Mouse (Mus musculus) neural tube, embryonic 15.5 days (tissue): Measurements from ENCODE around the gene Cnot3. TPM values are rescaled to one million over a fixed set of nuclear protein-coding genes. Genes with fewer than 3 reads are reported as not detected.
"Not testable (repeated sequence)": the region's sequence is repeated elsewhere in the genome, so short reads cannot be mapped to it uniquely, and the experiment has no call there.

Experiments used
- ATAC-seq: fragments of 200-750 bp; cut with Nextera tagmentation; 2 replicates; pipeline ENCODE4 v1.8.0; 2017; ENCODE audit warnings: mild to moderate bottlenecking, moderate TSS enrichment, moderate library complexity; ENCODE audit not compliant: low FRiP score
- H3K27ac ChIP-seq: fragments of 300-500 bp; sonication (generic); replicated peaks from 2 replicates; pipeline ENCODE4 v1.5.1; 2015; ENCODE audit warnings: mild to moderate bottlenecking, inconsistent platforms
- H3K27me3 ChIP-seq: fragments of 300-500 bp; sonication (generic); replicated peaks from 2 replicates; pipeline ENCODE4 v1.6.1; 2015; ENCODE audit warnings: inconsistent platforms
- H3K36me3 ChIP-seq: fragments of 300-500 bp; sonication (generic); 2 replicates; pipeline ENCODE4 v1.6.1; 2015; ENCODE audit warnings: inconsistent platforms
- H3K4me1 ChIP-seq: fragments of 300-500 bp; sonication (generic); 2 replicates; pipeline ENCODE4 v1.6.1; 2015; ENCODE audit warnings: inconsistent platforms
- H3K4me2 ChIP-seq: fragments of 300-500 bp; sonication (generic); 2 replicates; pipeline ENCODE4 v1.6.1; 2015; ENCODE audit warnings: inconsistent platforms, mild to moderate bottlenecking, moderate library complexity
- H3K4me3 ChIP-seq: fragments of 300-500 bp; sonication (generic); replicated peaks from 2 replicates; pipeline ENCODE4 v1.5.1; 2015; ENCODE audit warnings: mild to moderate bottlenecking, inconsistent platforms
- H3K9ac ChIP-seq: fragments of 300-500 bp; sonication (generic); replicated peaks from 2 replicates; pipeline ENCODE4 v1.6.1; 2015; ENCODE audit warnings: mild to moderate bottlenecking, inconsistent platforms
- H3K9me3 ChIP-seq: fragments of 300-500 bp; sonication (generic); replicated peaks from 2 replicates; pipeline ENCODE4 v1.6.1; 2016; ENCODE audit warnings: inconsistent platforms
- WGBS: fragments of 180-500 bp; shearing (Covaris S2); methylation state at CpG from one replicate; pipeline ENCODE4 v1.1.7; 2015; ENCODE audit warnings: mixed read lengths; 5-methylcytosine and 5-hydroxymethylcytosine counted together
- polyA plus RNA-seq: library from polyadenylated mRNA; unstranded; fragments of >200 nt; fragmentation: Nextera tagmentation; extraction: Ambion mirVana; gene quantifications from 2 replicates; pipeline ENCODE4 v1.2.1, GENCODE M21; 2015

The Cnot3 gene
- polyA plus RNA-seq, 1 experiment from 2014 or later = 36.4 TPM

DNA sequence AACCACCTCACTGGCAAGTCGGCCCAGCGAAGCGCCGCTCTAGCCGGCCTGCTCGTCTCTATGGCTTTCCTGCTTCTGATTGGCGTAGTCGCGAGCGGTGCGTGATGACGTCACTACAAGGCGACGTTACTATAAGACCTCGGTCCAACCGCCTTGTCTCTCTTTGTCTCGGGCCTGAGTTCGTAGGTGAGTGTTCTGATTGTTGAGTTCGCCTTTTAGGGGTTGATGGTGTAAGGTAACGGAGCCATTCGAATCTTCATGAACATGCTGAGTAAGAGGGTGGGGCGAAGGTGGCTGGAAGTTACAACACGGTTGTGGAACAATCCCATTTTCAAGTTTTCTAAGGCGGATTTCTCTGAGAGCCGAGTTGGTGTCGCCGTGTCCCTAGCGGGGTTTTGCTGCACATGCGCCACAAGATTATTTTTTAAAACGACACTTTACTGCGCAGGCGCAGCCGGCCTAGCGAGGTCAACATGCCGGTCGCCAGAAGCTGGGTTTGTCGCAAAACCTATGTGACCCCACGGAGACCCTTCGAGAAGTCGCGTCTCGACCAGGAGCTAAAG lies 58.9 kb downstream of the Cnot3 start, which contains the start of gene Rps9:
Gene Rps9, plus strand, starts transcription at position 115 of the 563 bp plus-strand sequence.
- peak; percentile 95 for ATAC-seq
- Histone ChIP-seq H3K27me3 (no peaks in the 10 kb centered on the region), H3K4me1 (peaks cover 23% of the 10 kb centered on the region), H3K36me3 (peaks cover 38% of the 10 kb centered on the region), H3K4me2 (peak within 1 kb of the TSS; percentile 78), H3K27ac (peak within 1 kb of the TSS; percentile 95), H3K9ac (peak within 1 kb of the TSS; percentile 74), H3K4me3 (peak within 1 kb of the TSS; percentile 77), H3K9me3 (no peaks in the 10 kb centered on the region)
- 1% methylated on average over 42 of the region's 42 CpGs for WGBS

GRCm38 (mm10) chr7:3704475-3704874 lies 59.4 kb downstream of the Cnot3 start:
- Histone ChIP-seq H3K9ac (peak overlapping the region; percentile 74), H3K4me3 (peak overlapping the region; percentile 77), H3K36me3 (peaks cover 38% of the 10 kb centered on the region), H3K27me3 (no peaks in the 10 kb centered on the region), H3K4me2 (peak overlapping the region; percentile 78), H3K9me3 (no peaks in the 10 kb centered on the region), H3K27ac (peak overlapping the region; percentile 95), H3K4me1 (peaks cover 23% of the 10 kb centered on the region)
- WGBS = 3% methylated on average over 20 of the region's 20 CpGs
- peak; percentile 73 for ATAC-seq

DNA sequence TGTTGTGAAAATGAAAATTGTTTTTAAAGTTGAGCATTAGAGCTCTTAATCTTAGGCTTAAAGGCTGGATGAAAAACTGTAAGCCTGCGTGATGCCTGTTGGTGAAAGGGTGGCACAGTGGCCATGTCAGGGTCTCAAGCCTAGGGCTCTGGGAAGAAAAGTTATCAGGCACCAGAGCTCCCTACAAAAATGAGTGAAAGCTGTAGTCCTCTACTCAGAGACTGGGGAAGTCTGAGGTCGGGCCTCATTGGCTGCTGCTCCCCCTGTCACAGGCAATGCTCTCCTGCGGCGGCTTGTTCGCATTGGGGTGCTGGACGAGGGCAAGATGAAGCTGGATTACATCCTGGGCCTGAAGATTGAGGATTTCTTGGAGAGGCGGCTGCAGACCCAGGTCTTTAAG lies 60.4 kb downstream of the Cnot3 start:
- Histone ChIP-seq H3K36me3 (peaks cover 32% of the 10 kb centered on the region), H3K4me3 (peak overlapping the region; percentile 77), H3K4me2 (peak overlapping the region; percentile 78), H3K9ac (peak overlapping the region; percentile 74), H3K4me1 (peaks cover 23% of the 10 kb centered on the region)
- H3K27ac ChIP-seq, H3K27me3 ChIP-seq, ATAC-seq, H3K9me3 ChIP-seq: not testable (repeated sequence)
- 5% methylated on average over 7 of the region's 7 CpGs for WGBS

DNA sequence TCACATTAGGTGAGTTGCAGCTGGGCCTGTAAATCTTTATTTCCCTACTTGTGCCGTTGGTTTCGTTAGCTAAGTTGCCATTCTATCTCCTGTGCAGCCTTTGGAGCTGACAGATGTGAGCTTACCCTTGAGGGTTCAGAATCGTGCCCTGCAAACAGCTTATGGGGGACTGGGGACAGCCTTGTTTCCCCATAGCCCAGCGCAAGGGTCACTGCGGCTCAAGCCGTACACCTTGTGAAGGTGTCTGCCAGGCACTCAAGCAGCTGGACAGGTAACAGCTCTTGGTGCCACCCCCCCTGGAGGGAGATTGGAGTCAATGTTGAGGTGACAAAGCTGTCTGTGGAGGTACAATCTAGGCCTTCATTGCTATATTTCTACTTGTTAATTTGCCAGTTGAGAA lies 60.8 kb downstream of the Cnot3 start:
- no peaks in the 10 kb centered on the region for H3K27me3 ChIP-seq
- H3K27ac ChIP-seq = no peak overlapping the region
- H3K4me1 ChIP-seq = peaks cover 23% of the 10 kb centered on the region
- H3K36me3 ChIP-seq = peaks cover 30% of the 10 kb centered on the region
- peak overlapping the region; percentile 78 for H3K4me2 ChIP-seq
- ATAC-seq = no peak
- no peaks in the 10 kb centered on the region for H3K9me3 ChIP-seq
- H3K9ac ChIP-seq = peak overlapping the region; percentile 74
- peak overlapping the region; percentile 77 for H3K4me3 ChIP-seq
- 33% methylated on average over 6 of the region's 6 CpGs for WGBS

DNA sequence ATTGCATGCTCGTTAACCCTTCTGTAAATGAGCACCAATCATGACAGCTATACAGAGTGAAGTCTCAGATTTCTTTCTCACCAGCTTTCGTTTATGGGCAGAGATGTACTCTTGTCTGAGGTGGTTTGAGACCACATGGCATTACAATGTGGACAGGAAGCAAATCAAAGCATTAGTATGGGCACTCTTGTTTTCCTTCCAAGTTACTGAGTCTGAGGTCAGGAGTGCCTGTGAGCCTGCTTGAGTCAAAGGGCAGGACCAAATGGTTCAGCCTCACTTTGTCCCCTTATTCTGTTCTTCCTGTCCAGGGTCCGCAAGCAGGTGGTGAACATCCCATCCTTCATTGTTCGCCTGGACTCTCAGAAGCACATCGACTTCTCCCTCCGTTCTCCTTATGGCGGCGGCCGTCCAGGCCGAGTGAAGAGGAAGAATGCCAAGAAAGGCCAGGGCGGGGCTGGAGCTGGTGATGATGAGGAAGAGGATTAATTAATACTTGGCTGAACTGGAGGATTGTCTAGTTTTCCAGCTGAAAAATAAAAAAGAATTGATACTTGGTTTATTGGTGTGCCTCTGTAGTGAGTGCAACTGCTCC lies 61.4 kb downstream of the Cnot3 start:
- Histone ChIP-seq H3K9ac (peak overlapping the region; percentile 74; the same call in 1 of the 2 replicates), H3K4me2 (peak overlapping the region; percentile 78), H3K9me3 (no peaks in the 10 kb centered on the region), H3K4me3 (peak overlapping the region; percentile 77), H3K4me1 (peaks cover 23% of the 10 kb centered on the region), H3K27me3 (no peaks in the 10 kb centered on the region), H3K36me3 (peaks cover 27% of the 10 kb centered on the region), H3K27ac (no peak overlapping the region)
- 50% methylated on average over 11 of the region's 11 CpGs for WGBS
- no peak for ATAC-seq

DNA sequence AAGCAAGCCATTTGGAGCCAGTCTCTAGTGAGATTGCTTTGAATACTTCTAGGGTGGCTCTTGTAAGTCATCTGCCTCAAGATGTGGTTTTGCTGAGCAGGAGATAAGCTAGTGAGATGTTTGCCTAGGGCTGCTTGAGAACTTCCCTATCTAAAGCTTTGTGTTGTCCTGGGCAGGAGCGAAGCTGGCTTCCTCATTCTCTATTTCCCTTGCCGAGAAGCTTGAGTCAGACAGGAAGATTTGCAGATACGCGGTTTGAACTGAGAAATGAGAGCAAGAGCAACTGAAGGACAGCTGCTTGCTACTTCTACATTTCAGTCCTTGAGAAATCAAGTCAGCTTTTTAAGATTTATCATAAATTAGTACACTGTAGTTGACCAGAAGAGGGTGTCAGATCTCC lies 62.0 kb downstream of the Cnot3 start:
- peak overlapping the region; percentile 78; the same call in 1 of the 2 replicates for H3K4me2 ChIP-seq
- WGBS = 59% methylated on average over 4 of the region's 4 CpGs
- ATAC-seq = no peak

GRCm38 (mm10) chr7:3707568-3708413 lies 62.7 kb downstream of the Cnot3 start:
- 23% methylated on average over 7 of the region's 7 CpGs for WGBS
- ATAC-seq = no peak
- Histone ChIP-seq H3K9me3 (no peaks in the 10 kb centered on the region), H3K27me3 (no peaks in the 10 kb centered on the region), H3K4me1 (peaks cover 23% of the 10 kb centered on the region), H3K36me3 (peaks cover 22% of the 10 kb centered on the region), H3K4me3 (no peak overlapping the region), H3K27ac (no peak overlapping the region), H3K9ac (no peak overlapping the region), H3K4me2 (no peak overlapping the region)

More for the DNA sequence above, 62.0 kb downstream of the Cnot3 start:
- Histone ChIP-seq H3K9me3 (no peaks in the 10 kb centered on the region), H3K27ac (no peak overlapping the region), H3K9ac (0 out of 2 replicates have a peak overlapping the region, but pooled peaks have one; percentile 10), H3K4me1 (peaks cover 23% of the 10 kb centered on the region), H3K36me3 (peaks cover 22% of the 10 kb centered on the region), H3K27me3 (no peaks in the 10 kb centered on the region), H3K4me3 (no peak overlapping the region)

DNA sequence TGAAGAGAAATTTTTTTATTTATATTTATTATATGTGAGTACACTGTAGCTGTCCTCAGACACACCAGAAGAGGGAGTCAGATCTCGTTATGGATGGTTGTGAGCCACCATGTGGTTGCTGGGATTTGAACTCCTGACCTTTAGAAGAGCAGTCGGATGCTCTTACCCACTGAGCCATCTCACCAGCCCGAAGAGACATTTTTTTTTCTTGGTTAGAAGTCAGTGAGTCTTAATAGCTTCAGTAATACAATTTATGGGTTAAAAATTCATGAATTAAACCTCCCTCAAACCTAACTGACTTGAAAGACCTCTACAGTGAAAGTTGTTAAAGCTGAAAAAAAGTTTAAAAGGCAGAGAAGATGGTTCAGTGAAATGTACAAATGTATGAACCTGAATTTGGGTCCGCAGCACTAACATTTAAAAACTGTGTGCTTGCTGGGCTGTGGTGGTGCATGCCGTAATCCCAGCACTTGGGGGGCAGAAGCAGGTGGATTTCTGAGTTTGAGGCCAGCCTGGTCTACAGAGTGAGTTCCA lies 63.4 kb downstream of the Cnot3 start:
- H3K9me3 ChIP-seq, H3K27ac ChIP-seq, H3K9ac ChIP-seq, H3K4me3 ChIP-seq, H3K27me3 ChIP-seq, ATAC-seq, H3K4me2 ChIP-seq: not testable (repeated sequence)
- Histone ChIP-seq H3K36me3 (peaks cover 22% of the 10 kb centered on the region), H3K4me1 (peaks cover 23% of the 10 kb centered on the region)
- 36% methylated on average over 5 of the region's 5 CpGs for WGBS

DNA sequence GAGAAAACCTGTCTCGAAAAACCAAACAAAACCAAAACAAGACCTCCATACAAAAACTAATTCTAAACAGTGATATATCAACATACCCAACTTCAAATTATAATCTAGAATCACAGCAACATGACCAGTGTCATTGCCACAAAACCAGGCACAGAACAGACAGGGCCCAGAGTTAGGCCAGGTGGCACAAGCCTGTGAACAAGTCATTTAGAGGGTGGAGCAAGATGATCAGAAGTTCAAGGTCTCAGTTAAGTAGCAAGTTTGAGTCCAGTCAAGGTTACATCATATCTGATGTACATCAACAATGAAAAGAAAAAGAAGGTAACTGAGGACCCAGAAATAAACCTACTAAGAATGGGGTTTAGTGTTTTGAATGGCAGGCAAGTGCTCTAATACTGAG lies 63.9 kb downstream of the Cnot3 start:
- Histone ChIP-seq H3K4me1 (peaks cover 23% of the 10 kb centered on the region), H3K4me3 (no peak overlapping the region)
- 85% methylated on average over 1 of the region's 1 CpGs for WGBS

More for the DNA sequence above, 63.9 kb downstream of the Cnot3 start:
- no peaks in the 10 kb centered on the region for H3K9me3 ChIP-seq
- no peak overlapping the region for H3K9ac ChIP-seq
- no peaks in the 10 kb centered on the region for H3K27me3 ChIP-seq
- no peak overlapping the region for H3K27ac ChIP-seq
- ATAC-seq = no peak
- H3K36me3 ChIP-seq = peaks cover 22% of the 10 kb centered on the region
- no peak overlapping the region for H3K4me2 ChIP-seq
